Mouse (Mus musculus) liver, embryonic 13.5 days (tissue): ENCODE measurements around the gene Ptpra. TPM values are rescaled to one million over a fixed set of nuclear protein-coding genes. Genes with fewer than 3 reads are reported as not detected.

Source experiments
- ATAC-seq: fragments of 200-750 bp; cut with Nextera tagmentation; 2 replicates; pipeline ENCODE4 v1.8.0; 2017; ENCODE audit warnings: low read depth, mild to moderate bottlenecking, moderate number of reproducible peaks, moderate library complexity
- DNase-seq: peaks from one replicate; pipeline ENCODE4 v3.0.0; 2022
- H3K27ac ChIP-seq: fragments of 300-500 bp; sonication (generic); 2 replicates; pipeline ENCODE4 v1.5.1; 2015; ENCODE audit warnings: moderate library complexity, mild to moderate bottlenecking, inconsistent platforms
- H3K27me3 ChIP-seq: fragments of 300-500 bp; sonication (generic); 2 replicates; pipeline ENCODE4 v1.6.1; 2015; ENCODE audit warnings: mild to moderate bottlenecking, inconsistent platforms
- H3K36me3 ChIP-seq: fragments of 300-500 bp; sonication (generic); 2 replicates; pipeline ENCODE4 v1.6.1; 2015; ENCODE audit warnings: mild to moderate bottlenecking, inconsistent platforms
- H3K4me1 ChIP-seq: fragments of 300-500 bp; sonication (generic); replicated peaks from 2 replicates; pipeline ENCODE4 v1.6.1; 2015; ENCODE audit warnings: inconsistent platforms
- H3K4me2 ChIP-seq: fragments of 300-500 bp; sonication (generic); 2 replicates; pipeline ENCODE4 v1.6.1; 2015; ENCODE audit warnings: inconsistent platforms, mild to moderate bottlenecking, moderate library complexity
- H3K4me3 ChIP-seq: fragments of 300-500 bp; sonication (generic); replicated peaks from 2 replicates; pipeline ENCODE4 v1.5.1; 2015; ENCODE audit warnings: mild to moderate bottlenecking, inconsistent platforms
- H3K9ac ChIP-seq: fragments of 300-500 bp; sonication (generic); 2 replicates; pipeline ENCODE4 v1.6.1; 2015; ENCODE audit warnings: mild to moderate bottlenecking, inconsistent platforms
- H3K9me3 ChIP-seq: fragments of 300-500 bp; sonication (generic); replicated peaks from 2 replicates; pipeline ENCODE4 v1.6.1; 2016; ENCODE audit warnings: inconsistent platforms
- WGBS: fragments of 180-500 bp; shearing (Covaris S2); methylation state at CpG from one replicate; pipeline ENCODE4 v1.1.7; 2015; ENCODE audit not compliant: insufficient replicate concordance; 5-methylcytosine and 5-hydroxymethylcytosine counted together
- polyA plus RNA-seq: library from polyadenylated mRNA; unstranded; fragments of >200 nt; fragmentation: Nextera tagmentation; extraction: Ambion mirVana; gene quantifications from 2 replicates; pipeline ENCODE4 v1.2.1, GENCODE M21; 2015

The Ptpra gene
- 29.9 and 34.8 TPM in 2 replicates for polyA plus RNA-seq

- peaks cover 49% of the 10 kb centered on the region for H3K4me1 ChIP-seq
- H3K36me3 ChIP-seq, result peaks cover 2% of the 10 kb centered on the region; the same call in 1 of the 2 replicates
- H3K9me3 ChIP-seq, result no peaks in the 10 kb centered on the region
- H3K9ac ChIP-seq, result peak within 1 kb of the TSS; percentile 91
- WGBS, result under 1% methylated on average over 38 of the region's 50 CpGs
- peak within 1 kb of the TSS; percentile 84 for H3K27ac ChIP-seq
- H3K27me3 ChIP-seq, result peaks cover 10% of the 10 kb centered on the region
- ATAC-seq (peak; percentile 98), DNase-seq (peak; percentile 83)
- H3K4me2 ChIP-seq, result peak within 1 kb of the TSS; percentile 94
- peak within 1 kb of the TSS; percentile 88 for H3K4me3 ChIP-seq
Observed at GRCm38 (mm10) chr2:130449794-130450433, at the start of gene Ptpra. Gene Ptpra, plus strand, starts transcription at chr2:130450278.

GRCm38 (mm10) chr2:130401891-130402290, 48.2 kb upstream of the Ptpra start:
- Histone ChIP-seq H3K27ac (no peak overlapping the region), H3K9me3 (no peaks in the 10 kb centered on the region), H3K4me2 (no peak overlapping the region), H3K4me1 (peaks cover 14% of the 10 kb centered on the region; the same call in 1 of the 2 replicates), H3K4me3 (no peak overlapping the region), H3K27me3 (peaks cover 29% of the 10 kb centered on the region), H3K9ac (no peak overlapping the region), H3K36me3 (no peaks in the 10 kb centered on the region)
- DNase-seq, result no peak
- 61% methylated on average over 4 of the region's 4 CpGs for WGBS
- no peak for ATAC-seq

- WGBS, result 48% methylated on average over 1 of the region's 1 CpGs
- Histone ChIP-seq H3K4me3 (no peak within 1 kb of the TSS), H3K36me3 (no peaks in the 10 kb centered on the region), H3K4me1 (no peaks in the 10 kb centered on the region), H3K9ac (no peak within 1 kb of the TSS), H3K27ac (no peak within 1 kb of the TSS), H3K27me3 (0 out of 2 replicates have a peak, but pooled peaks cover under 1% of the 10 kb centered on the region), H3K4me2 (no peak within 1 kb of the TSS), H3K9me3 (no peaks in the 10 kb centered on the region)
- ATAC-seq, result no peak
- DNase-seq, result no peak
Observed at GRCm38 (mm10) chr2:130404939-130405338, 45.1 kb upstream of the Ptpra start, which contains the start of the genes Gm28372 and 1700020A23Rik. Gene Gm28372, plus strand, starts transcription at chr2:130405239. Gene 1700020A23Rik, plus strand, starts transcription at chr2:130405259.

- Histone ChIP-seq H3K36me3 (no peaks in the 10 kb centered on the region), H3K4me3 (no peak within 1 kb of the TSS), H3K27ac (no peak within 1 kb of the TSS), H3K27me3 (no peaks in the 10 kb centered on the region), H3K4me1 (no peaks in the 10 kb centered on the region), H3K9me3 (no peaks in the 10 kb centered on the region), H3K4me2 (no peak within 1 kb of the TSS), H3K9ac (no peak within 1 kb of the TSS)
- WGBS, result 69% methylated on average over 2 of the region's 2 CpGs
- DNase-seq (no peak), ATAC-seq (no peak)
Observed at GRCm38 (mm10) chr2:130406178-130406577, 43.9 kb upstream of the Ptpra start, which contains the start of gene Tmem239. Gene Tmem239, plus strand, starts transcription at chr2:130406478.

- WGBS, result 31% methylated on average over 6 of the region's 6 CpGs
- Histone ChIP-seq H3K9ac (no peak overlapping the region), H3K4me2 (no peak overlapping the region), H3K27me3 (no peaks in the 10 kb centered on the region), H3K4me1 (no peaks in the 10 kb centered on the region), H3K9me3 (no peaks in the 10 kb centered on the region), H3K36me3 (no peaks in the 10 kb centered on the region), H3K4me3 (no peak overlapping the region), H3K27ac (no peak overlapping the region)
- ATAC-seq (no peak), DNase-seq (no peak)
Observed at GRCm38 (mm10) chr2:130408194-130408593, 41.9 kb upstream of the Ptpra start.

- WGBS, result 27% methylated on average over 16 of the region's 16 CpGs
- no peaks in the 10 kb centered on the region for H3K4me1 ChIP-seq
- H3K9ac ChIP-seq, result no peak overlapping the region
- ATAC-seq, result 0 out of 2 replicates have a peak, but pooled peaks have one; percentile 15
- no peak overlapping the region for H3K4me2 ChIP-seq
- H3K27me3 ChIP-seq, result no peaks in the 10 kb centered on the region
- H3K36me3 ChIP-seq, result no peaks in the 10 kb centered on the region
- peak; percentile 38 for DNase-seq
- H3K9me3 ChIP-seq, result no peaks in the 10 kb centered on the region
- no peak overlapping the region for H3K27ac ChIP-seq
- no peak overlapping the region for H3K4me3 ChIP-seq
Observed at GRCm38 (mm10) chr2:130411558-130412495, 38.3 kb upstream of the Ptpra start.

- ATAC-seq (no peak), DNase-seq (no peak)
Observed at GRCm38 (mm10) chr2:130412775-130413174, 37.3 kb upstream of the Ptpra start.

GRCm38 (mm10) chr2:130414094-130414856, 35.8 kb upstream of the Ptpra start:
- H3K9me3 ChIP-seq, result no peaks in the 10 kb centered on the region
- H3K4me1 ChIP-seq, result no peaks in the 10 kb centered on the region
- H3K36me3 ChIP-seq, result peaks cover 3% of the 10 kb centered on the region; the same call in 1 of the 2 replicates
- H3K9ac ChIP-seq, result no peak overlapping the region
- ATAC-seq, result no peak
- no peak overlapping the region for H3K4me2 ChIP-seq
- H3K27ac ChIP-seq, result no peak overlapping the region
- 60% methylated on average over 6 of the region's 6 CpGs for WGBS
- DNase-seq, result no peak
- no peak overlapping the region for H3K4me3 ChIP-seq
- H3K27me3 ChIP-seq, result no peaks in the 10 kb centered on the region

More at GRCm38 (mm10) chr2:130412775-130413174, 37.3 kb upstream of the Ptpra start:
- Histone ChIP-seq H3K27ac (no peak overlapping the region), H3K27me3 (no peaks in the 10 kb centered on the region), H3K9ac (no peak overlapping the region), H3K4me1 (no peaks in the 10 kb centered on the region), H3K4me2 (no peak overlapping the region), H3K4me3 (no peak overlapping the region), H3K9me3 (no peaks in the 10 kb centered on the region), H3K36me3 (no peaks in the 10 kb centered on the region)
- 65% methylated on average over 3 of the region's 3 CpGs for WGBS

GRCm38 (mm10) chr2:130421781-130422620, 28.1 kb upstream of the Ptpra start:
- DNase-seq, result no peak
- Histone ChIP-seq H3K9ac (no peak overlapping the region), H3K27me3 (no peaks in the 10 kb centered on the region), H3K4me2 (no peak overlapping the region), H3K36me3 (peaks cover 18% of the 10 kb centered on the region), H3K27ac (no peak overlapping the region), H3K9me3 (no peaks in the 10 kb centered on the region), H3K4me1 (peaks cover 34% of the 10 kb centered on the region), H3K4me3 (no peak overlapping the region)
- no peak for ATAC-seq
- WGBS, result 85% methylated on average over 26 of the region's 26 CpGs
